Mouse (Mus musculus) kidney, embryonic 14.5 days (tissue): ENCODE data around the gene Svs6. TPM values are rescaled to one million over a fixed set of nuclear protein-coding genes. Genes with fewer than 3 reads are reported as not detected.
"Not testable (repeated sequence)": the region's sequence is repeated elsewhere in the genome, so short reads cannot be mapped to it uniquely, and the experiment has no call there.

Source experiments
- ATAC-seq: fragments of 200-750 bp; cut with Nextera tagmentation; 2 replicates; pipeline ENCODE4 v1.8.0; 2017; ENCODE audit warnings: moderate number of reproducible peaks, mild to moderate bottlenecking, moderate TSS enrichment, moderate library complexity; ENCODE audit not compliant: low FRiP score, low TSS enrichment
- H3K27ac ChIP-seq: fragments of 300-500 bp; sonication (generic); 2 replicates; pipeline ENCODE4 v1.5.1; 2014; ENCODE audit warnings: low read depth, mild to moderate bottlenecking, low read length, moderate library complexity, mixed read lengths
- H3K27me3 ChIP-seq: fragments of 300-500 bp; sonication (generic); 2 replicates; pipeline ENCODE4 v1.6.1; 2014; ENCODE audit warnings: mild to moderate bottlenecking, low read length; ENCODE audit not compliant: control insufficient read depth, insufficient read depth
- H3K36me3 ChIP-seq: fragments of 300-500 bp; sonication (generic); 2 replicates; pipeline ENCODE4 v1.6.1; 2014; ENCODE audit warnings: low read length, mixed read lengths; ENCODE audit not compliant: control insufficient read depth, insufficient read depth
- H3K4me1 ChIP-seq: fragments of 300-500 bp; sonication (generic); 2 replicates; pipeline ENCODE4 v1.6.1; 2014; ENCODE audit warnings: low read length, mixed read lengths; ENCODE audit not compliant: control insufficient read depth, insufficient read depth
- H3K4me2 ChIP-seq: fragments of 300-500 bp; sonication (generic); replicated peaks from 2 replicates; pipeline ENCODE4 v1.6.1; 2014; ENCODE audit warnings: low read depth, mild to moderate bottlenecking, low read length
- H3K4me3 ChIP-seq: fragments of 300-500 bp; sonication (generic); 2 replicates; pipeline ENCODE4 v1.5.1; 2014; ENCODE audit warnings: mild to moderate bottlenecking, low read length
- H3K9ac ChIP-seq: fragments of 300-500 bp; sonication (generic); 2 replicates; pipeline ENCODE4 v1.6.1; 2014; ENCODE audit warnings: low read depth, mild to moderate bottlenecking, low read length, moderate library complexity
- H3K9me3 ChIP-seq: fragments of 300-500 bp; sonication (generic); 2 replicates; pipeline ENCODE4 v1.6.1; 2016; ENCODE audit warnings: low read length; ENCODE audit not compliant: control insufficient read depth
- WGBS: fragments of 180-500 bp; shearing (Covaris S2); extraction: QIAGEN DNeasy Blood & Tissue Kit; methylation state at CpG from one replicate; pipeline ENCODE4 v1.1.7; 2014; 5-methylcytosine and 5-hydroxymethylcytosine counted together
- polyA plus RNA-seq: library from polyadenylated mRNA; unstranded; fragments of >200 nt; fragmentation: Nextera tagmentation; extraction: Ambion mirVana; gene quantifications from 2 replicates; pipeline ENCODE4 v1.2.1, GENCODE M21; 2014

Gene Svs6
- polyA plus RNA-seq = not detected in 2 replicates

- not testable (repeated sequence) for H3K4me2 ChIP-seq, H3K27me3 ChIP-seq, H3K9ac ChIP-seq, H3K27ac ChIP-seq, H3K4me1 ChIP-seq, H3K9me3 ChIP-seq, H3K36me3 ChIP-seq, ATAC-seq, H3K4me3 ChIP-seq
- 97% methylated on average over 1 of the region's 1 CpGs for WGBS
Observed at GRCm38 (mm10) chr2:164316451-164316850, at the start of gene Svs6. Gene Svs6, plus strand, starts transcription at chr2:164316751.

DNA sequence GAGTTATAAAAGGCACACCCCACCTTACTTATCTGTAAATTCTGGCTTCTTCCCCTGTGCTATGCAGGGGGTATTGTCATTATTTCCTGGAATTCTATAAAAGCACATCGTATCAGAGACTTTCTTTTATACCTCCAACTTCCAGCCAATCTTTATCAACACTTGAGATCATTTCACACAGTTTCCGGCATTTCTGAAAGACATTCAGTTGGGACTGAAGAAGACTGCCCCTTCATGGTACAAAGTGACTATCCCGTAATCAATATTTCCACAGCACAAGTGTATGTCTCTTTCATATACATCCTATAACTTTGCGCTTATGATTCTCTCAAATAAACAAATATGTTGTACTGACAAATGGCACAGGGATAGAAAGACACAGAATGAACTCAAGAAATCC is 38.2 kb upstream of the Svs6 start, which contains the start of gene Svs4:
Gene Svs4, minus strand, starts transcription at position 101 of the 400 bp plus-strand sequence.
- no peak for ATAC-seq
- no peaks in the 10 kb centered on the region for H3K27me3 ChIP-seq
- 91% methylated on average over 4 of the region's 4 CpGs for WGBS

DNA sequence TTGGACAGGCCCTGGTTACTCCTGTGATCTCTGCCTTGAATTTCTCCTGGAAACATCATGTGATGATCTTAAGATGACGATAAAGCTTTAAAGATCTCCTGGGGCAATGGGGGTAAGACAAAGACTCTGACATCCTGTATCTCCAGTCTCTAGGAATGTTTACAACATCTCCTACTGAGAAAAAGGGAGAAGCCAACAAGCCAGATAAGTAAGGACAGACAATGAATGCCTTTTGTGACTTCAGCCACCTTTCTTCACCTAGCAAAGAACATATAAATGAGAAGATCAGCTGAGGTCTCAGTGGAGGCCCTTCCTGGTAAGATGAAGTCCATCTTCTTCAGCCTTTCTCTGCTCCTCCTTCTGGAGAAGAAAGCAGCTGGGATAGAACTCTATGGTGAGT is 27.6 kb upstream of the Svs6 start, which contains the start of gene Svs3a:
Gene Svs3a, plus strand, starts transcription at position 301 of the 400 bp plus-strand sequence.
- not testable (repeated sequence) for H3K9ac ChIP-seq, H3K4me3 ChIP-seq, ATAC-seq, H3K27ac ChIP-seq, H3K27me3 ChIP-seq, H3K4me1 ChIP-seq, H3K36me3 ChIP-seq, H3K9me3 ChIP-seq, H3K4me2 ChIP-seq
- WGBS = 73% methylated on average over 1 of the region's 1 CpGs

More for the DNA sequence above, 38.2 kb upstream of the Svs6 start, which contains the start of gene Svs4:
- H3K9ac ChIP-seq = no peak within 1 kb of the TSS
- H3K4me3 ChIP-seq = no peak within 1 kb of the TSS
- no peak within 1 kb of the TSS for H3K27ac ChIP-seq
- no peak within 1 kb of the TSS for H3K4me2 ChIP-seq
- H3K4me1 ChIP-seq = no peaks in the 10 kb centered on the region
- H3K9me3 ChIP-seq = no peaks in the 10 kb centered on the region
- no peaks in the 10 kb centered on the region for H3K36me3 ChIP-seq

GRCm38 (mm10) chr2:164312599-164312998 is 4.0 kb upstream of the Svs6 start:
- Histone ChIP-seq H3K9me3 (no peaks in the 10 kb centered on the region), H3K9ac (no peak overlapping the region), H3K36me3 (no peaks in the 10 kb centered on the region), H3K4me1 (no peaks in the 10 kb centered on the region), H3K27me3 (no peaks in the 10 kb centered on the region), H3K4me3 (no peak overlapping the region), H3K4me2 (no peak overlapping the region), H3K27ac (no peak overlapping the region)
- WGBS = 87% methylated on average over 5 of the region's 5 CpGs
- no peak for ATAC-seq

- not testable (repeated sequence) for H3K27ac ChIP-seq, H3K9me3 ChIP-seq, ATAC-seq, H3K9ac ChIP-seq, H3K36me3 ChIP-seq, H3K4me2 ChIP-seq, H3K27me3 ChIP-seq, H3K4me3 ChIP-seq, H3K4me1 ChIP-seq
Observed at GRCm38 (mm10) chr2:164315460-164315859, 1.1 kb upstream of the Svs6 start.

DNA sequence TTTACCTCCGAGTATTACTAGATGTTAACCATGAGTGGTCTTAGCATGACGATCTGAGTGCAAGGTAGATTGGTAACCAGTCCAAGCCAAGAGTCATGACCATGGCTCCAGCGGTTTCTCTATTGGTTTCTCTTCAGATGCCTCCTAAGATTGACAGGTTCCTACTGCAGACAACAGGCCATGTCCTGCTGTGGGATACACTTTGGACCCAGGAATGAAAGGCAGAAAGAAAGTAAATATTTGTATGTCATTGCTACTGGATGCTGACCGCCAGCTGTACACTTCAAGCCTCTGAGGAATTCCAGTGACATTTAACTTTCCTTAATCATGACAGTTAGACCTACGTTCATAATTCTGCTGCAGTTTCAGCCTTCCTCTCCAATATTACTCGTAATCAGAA is 4.4 kb downstream of the Svs6 start:
- ATAC-seq = no peak

DNA sequence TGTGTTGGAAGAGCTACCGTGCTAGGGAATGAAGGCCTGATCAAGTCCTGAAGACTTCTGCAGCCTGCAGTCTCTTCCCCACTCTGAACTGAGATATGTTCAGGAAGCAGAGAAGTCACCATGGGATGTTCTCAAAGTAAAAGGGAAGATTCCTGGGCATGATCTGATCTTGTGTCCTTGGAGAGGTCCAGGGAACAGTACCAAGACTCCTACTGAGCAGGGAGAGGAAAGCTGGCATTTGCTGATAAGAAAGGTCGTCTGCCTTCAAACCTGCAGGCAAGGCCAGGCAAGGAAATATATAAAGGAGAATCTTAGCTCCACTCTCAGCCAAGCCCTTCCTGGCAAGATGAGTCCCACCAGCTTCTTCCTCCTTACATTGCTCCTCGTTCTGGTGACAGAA is 15.9 kb downstream of the Svs6 start, which contains the start of gene Svs5:
Gene Svs5, plus strand, starts transcription at position 301 of the 400 bp plus-strand sequence.
- H3K4me3 ChIP-seq, H3K4me1 ChIP-seq, ATAC-seq, H3K36me3 ChIP-seq, H3K27me3 ChIP-seq, H3K9ac ChIP-seq, H3K27ac ChIP-seq, H3K9me3 ChIP-seq, H3K4me2 ChIP-seq: not testable (repeated sequence)
- 80% methylated on average over 3 of the region's 3 CpGs for WGBS

More for the DNA sequence above, 4.4 kb downstream of the Svs6 start:
- 88% methylated on average over 6 of the region's 6 CpGs for WGBS
- H3K36me3 ChIP-seq = no peaks in the 10 kb centered on the region
- no peaks in the 10 kb centered on the region for H3K27me3 ChIP-seq
- no peaks in the 10 kb centered on the region; the same call in 1 of the 2 replicates for H3K9me3 ChIP-seq
- H3K4me2 ChIP-seq = no peak overlapping the region
- H3K4me1 ChIP-seq = no peaks in the 10 kb centered on the region
- H3K4me3 ChIP-seq = no peak overlapping the region
- no peak overlapping the region for H3K27ac ChIP-seq
- H3K9ac ChIP-seq = no peak overlapping the region

DNA sequence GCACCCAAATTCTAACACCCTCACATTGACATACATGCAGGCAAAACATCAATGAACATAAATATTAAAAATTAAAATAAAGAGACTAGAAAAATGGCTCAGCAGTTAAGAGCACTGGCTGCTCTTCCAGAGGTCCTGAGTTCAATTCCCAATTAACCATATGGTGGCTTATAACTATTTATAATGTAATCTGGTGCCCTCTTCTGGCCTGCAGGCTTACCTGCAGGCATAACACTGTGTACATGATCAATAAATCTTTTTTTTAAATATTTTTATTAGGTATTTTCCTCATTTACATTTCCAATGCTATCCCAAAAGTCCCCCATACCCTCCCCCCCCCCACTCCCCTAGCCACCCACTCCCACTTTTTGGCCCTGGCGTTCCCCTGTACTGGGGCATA is 27.2 kb downstream of the Svs6 start:
- not testable (repeated sequence) for H3K9ac ChIP-seq, H3K4me2 ChIP-seq, H3K36me3 ChIP-seq, H3K4me3 ChIP-seq, H3K9me3 ChIP-seq, H3K27me3 ChIP-seq, ATAC-seq, H3K4me1 ChIP-seq, H3K27ac ChIP-seq
- WGBS = 82% methylated on average over 1 of the region's 1 CpGs

- not testable (repeated sequence) for ATAC-seq, H3K9me3 ChIP-seq, H3K4me2 ChIP-seq, H3K27me3 ChIP-seq, H3K4me1 ChIP-seq, H3K9ac ChIP-seq, H3K27ac ChIP-seq, H3K36me3 ChIP-seq, H3K4me3 ChIP-seq
Observed at GRCm38 (mm10) chr2:164347697-164348096, 31.1 kb downstream of the Svs6 start.
